In genomic region chr7:80113989-80114388, GRCm38 (mm10) we compare ENCODE assay signal across 8 mouse cellular contexts. TPM values are rescaled to one million over a fixed set of nuclear protein-coding genes. Genes with fewer than 3 reads are reported as not detected.
DNase-seq lines count a peak whose midpoint lies in the region; ATAC-seq and TF ChIP-seq lines count a peak whose summit lies in the region.

No protein-coding gene starts in this region.

- peaks cover 0 to 9% of the 10 kb centered on the region in 2 experiments; a peak in 3 of 4 replicates for H3K4me1 ChIP-seq in MEL (ENCODE audit: control insufficient read depth in 1 of 2, insufficient read depth in 2 of 2, low read length in 2 of 2)
- peaks cover 45% of the 10 kb centered on the region for H3K4me1 ChIP-seq in forebrain, embryonic 15.5 days
- H3K4me1 ChIP-seq in hindbrain, embryonic 12.5 days = peaks cover 45% of the 10 kb centered on the region
- H3K4me1 ChIP-seq in limb, embryonic 13.5 days = peaks cover 44% of the 10 kb centered on the region
- H3K4me1 ChIP-seq in midbrain, embryonic 15.5 days = peaks cover 48% of the 10 kb centered on the region

- DNase-seq in 3T3-L1 (ENCODE audit: low read depth, low spot score) (peak; percentile 55), MEL (ENCODE audit: low read depth, low spot score) (peak; percentile 15), adipocyte (ENCODE audit: low spot score) (no peak)
- DNase-seq in thymus, postnatal 0 days (ENCODE audit: low spot score) = no peak

- H3K27ac ChIP-seq in MEL (ENCODE audit: control insufficient read depth, low read depth, low read length) = 0 out of 2 replicates have a peak overlapping the region, but pooled peaks have one; percentile 1
- peak overlapping the region; percentile 97 for H3K27ac ChIP-seq in forebrain, embryonic 15.5 days (replicated peaks)
- H3K27ac ChIP-seq in hindbrain, embryonic 12.5 days = peak overlapping the region; percentile 94
- peak overlapping the region; percentile 97 for H3K27ac ChIP-seq in limb, embryonic 13.5 days
- H3K27ac ChIP-seq in midbrain, embryonic 15.5 days = peak overlapping the region; percentile 94

- TF ChIP-seq POLR2A in MEL (IDR thresholded peaks at IDR 0.05; ENCODE audit: control insufficient read depth in 1 of 2, insufficient read depth in 1 of 2, low read depth in 1 of 2, low read length in 2 of 2, poor library complexity in 1 of 2) = no peak

- 3% methylated on average over 10 of the region's 10 CpGs for WGBS in forebrain, embryonic 15.5 days
- WGBS in hindbrain, embryonic 12.5 days = 6% methylated on average over 10 of the region's 10 CpGs
- WGBS in limb, embryonic 13.5 days = 13% methylated on average over 10 of the region's 10 CpGs
- 6% methylated on average over 10 of the region's 10 CpGs for WGBS in midbrain, embryonic 15.5 days

- H3K4me2 ChIP-seq in forebrain, embryonic 15.5 days (replicated peaks) = peak overlapping the region; percentile 73
- peak overlapping the region; percentile 84 for H3K4me2 ChIP-seq in hindbrain, embryonic 12.5 days (replicated peaks)
- H3K4me2 ChIP-seq in limb, embryonic 13.5 days (replicated peaks) = peak overlapping the region; percentile 91
- peak overlapping the region; percentile 82 for H3K4me2 ChIP-seq in midbrain, embryonic 15.5 days

- no peaks in the 10 kb centered on the region for H3K27me3 ChIP-seq in MEL (ENCODE audit: control insufficient read depth in 1 of 2, insufficient read depth in 2 of 2, low read length in 2 of 2)
- H3K27me3 ChIP-seq in forebrain, embryonic 15.5 days = no peaks in the 10 kb centered on the region
- H3K27me3 ChIP-seq in hindbrain, embryonic 12.5 days = no peaks in the 10 kb centered on the region
- H3K27me3 ChIP-seq in limb, embryonic 13.5 days = no peaks in the 10 kb centered on the region
- no peaks in the 10 kb centered on the region for H3K27me3 ChIP-seq in midbrain, embryonic 15.5 days (replicated peaks)

- no peaks in the 10 kb centered on the region for H3K9me3 ChIP-seq in MEL (replicated peaks; ENCODE audit: insufficient read depth, low read length)
- H3K9me3 ChIP-seq in forebrain, embryonic 15.5 days = no peaks in the 10 kb centered on the region
- no peaks in the 10 kb centered on the region for H3K9me3 ChIP-seq in hindbrain, embryonic 12.5 days (replicated peaks)
- H3K9me3 ChIP-seq in limb, embryonic 13.5 days = no peaks in the 10 kb centered on the region
- H3K9me3 ChIP-seq in midbrain, embryonic 15.5 days = no peaks in the 10 kb centered on the region

- H3K9ac ChIP-seq in MEL (ENCODE audit: control insufficient read depth, low read depth, low read length, poor library complexity, severe bottlenecking) = peak overlapping the region; percentile 88
- H3K9ac ChIP-seq in forebrain, embryonic 15.5 days (replicated peaks) = peak overlapping the region; percentile 95
- H3K9ac ChIP-seq in hindbrain, embryonic 12.5 days = peak overlapping the region; percentile 94
- H3K9ac ChIP-seq in limb, embryonic 13.5 days = peak overlapping the region; percentile 98
- peak overlapping the region; percentile 95 for H3K9ac ChIP-seq in midbrain, embryonic 15.5 days

- 0 out of 2 replicates have a peak, but pooled peaks have one; percentile 1 for ATAC-seq in forebrain, embryonic 15.5 days (replicated peaks)
- ATAC-seq in hindbrain, embryonic 12.5 days (ENCODE audit: low FRiP score) = no peak
- ATAC-seq in limb, embryonic 13.5 days (ENCODE audit: low FRiP score, low read depth) = no peak
- no peak for ATAC-seq in midbrain, embryonic 15.5 days (replicated peaks)

- peaks cover 0 to 9% of the 10 kb centered on the region in 2 experiments; a peak in 3 of 4 replicates for H3K36me3 ChIP-seq in MEL (ENCODE audit: control insufficient read depth in 1 of 2, insufficient read depth in 2 of 2, low read length in 2 of 2)
- no peaks in the 10 kb centered on the region for H3K36me3 ChIP-seq in forebrain, embryonic 15.5 days
- H3K36me3 ChIP-seq in hindbrain, embryonic 12.5 days = peaks cover 8% of the 10 kb centered on the region; the same call in 1 of the 2 replicates
- H3K36me3 ChIP-seq in limb, embryonic 13.5 days = peaks cover 32% of the 10 kb centered on the region
- no peaks in the 10 kb centered on the region for H3K36me3 ChIP-seq in midbrain, embryonic 15.5 days (replicated peaks)

- no peak for TF ChIP-seq CTCF in MEL (IDR thresholded peaks at IDR 0.05 in 2 of 3, conservative IDR thresholded peaks at IDR 0.05 in 1 of 3; ENCODE audit: control insufficient read depth in 1 of 3, insufficient read depth in 1 of 3, low read depth in 2 of 3, low read length in 3 of 3, poor library complexity in 1 of 3, severe bottlenecking in 1 of 3)

- H3K4me3 ChIP-seq in MEL (ENCODE audit: control insufficient read depth in 1 of 2, insufficient read depth in 1 of 2, low read depth in 2 of 2, low read length in 2 of 2) = peak overlapping the region; percentile 79 to 82
- H3K4me3 ChIP-seq in forebrain, embryonic 15.5 days = peak overlapping the region; percentile 79
- H3K4me3 ChIP-seq in hindbrain, embryonic 12.5 days = peak overlapping the region; percentile 83
- H3K4me3 ChIP-seq in limb, embryonic 13.5 days = peak overlapping the region; percentile 97
- H3K4me3 ChIP-seq in midbrain, embryonic 15.5 days = peak overlapping the region; percentile 91

- peaks cover 29% of the 10 kb centered on the region for H3K79me2 ChIP-seq in MEL (ENCODE audit: control insufficient read depth, insufficient read depth, low read length, poor library complexity)

- TF ChIP-seq EP300 in MEL (IDR thresholded peaks at IDR 0.05; ENCODE audit: low read depth in 1 of 2, low read length in 2 of 2) = no peak

- TF ChIP-seq RAD21 in MEL (IDR thresholded peaks at IDR 0.05; ENCODE audit: low read depth, low read length) = no peak

TF ChIP-seq in MEL, 35 proteins besides CTCF, POLR2A, EP300 and RAD21:
- TF ChIP-seq MAZ (IDR thresholded peaks at IDR 0.05; ENCODE audit: low read depth, low read length) (0 out of 2 replicates have a peak, but pooled peaks have one; percentile 7), ZC3H11A (IDR thresholded peaks at IDR 0.05; ENCODE audit: low read depth, low read length) (no peak), MXI1 (IDR thresholded peaks at IDR 0.05; ENCODE audit: low read depth, low read length) (no peak), POLR2AphosphoS2 (IDR thresholded peaks at IDR 0.05; ENCODE audit: low read length) (no peak)

RNA-seq across cellular contexts. Expression of gene Idh2, which starts 1.2 kb away (rescaled TPM):
- total RNA-seq in MEL (2012; rRNA removed) = 121 and 141 TPM in 2 replicates
- 100 to 1,000 TPM; 181 to 268 TPM for polyA plus RNA-seq in MEL (2012; ENCODE audit: insufficient read depth in 1 of 2, insufficient read length in 2 of 2, low read depth in 1 of 2, low replicate concordance in 2 of 2, missing spikeins in 1 of 2)
- 299 and 300 TPM in 2 replicates for polyA plus RNA-seq in forebrain, embryonic 15.5 days (2015; fragmentation: Nextera tagmentation; extraction: Ambion mirVana)
- polyA plus RNA-seq in hindbrain, embryonic 12.5 days (2016; fragmentation: Nextera tagmentation; extraction: Ambion mirVana) = 322 and 326 TPM in 2 replicates
- 619 and 631 TPM in 2 replicates for polyA plus RNA-seq in limb, embryonic 13.5 days (2015; fragmentation: Nextera tagmentation; extraction: Ambion mirVana)
- 242 and 249 TPM in 2 replicates for polyA plus RNA-seq in midbrain, embryonic 15.5 days (2015; fragmentation: Nextera tagmentation; extraction: Ambion mirVana)
- polyA plus RNA-seq in thymus, postnatal 0 days (2015; fragmentation: Nextera tagmentation; extraction: Ambion mirVana) = 322 and 332 TPM in 2 replicates

Comparison
In these comparisons a context has a peak if more than half of its experiments do, and no peak if none do; other contexts are left out.
1. DNase-seq: peak in 3T3-L1 (single experiment) and MEL (single experiment); none in thymus, postnatal 0 days (single experiment) and adipocyte (single experiment).
2. H3K27ac ChIP-seq: peak in every context shown above with its lines; median percentile 97 in forebrain, embryonic 15.5 days; 97 in limb, embryonic 13.5 days; 94 in hindbrain, embryonic 12.5 days; 94 in midbrain, embryonic 15.5 days; 1 in MEL.
3. Peak in every context shown above with its lines, with median percentiles within 50 percentile points of each other: H3K4me3 ChIP-seq, H3K9ac ChIP-seq and H3K4me2 ChIP-seq.